Mouse (Mus musculus): ENCODE results near the gene Fntb.

Gene Fntb

DNA sequence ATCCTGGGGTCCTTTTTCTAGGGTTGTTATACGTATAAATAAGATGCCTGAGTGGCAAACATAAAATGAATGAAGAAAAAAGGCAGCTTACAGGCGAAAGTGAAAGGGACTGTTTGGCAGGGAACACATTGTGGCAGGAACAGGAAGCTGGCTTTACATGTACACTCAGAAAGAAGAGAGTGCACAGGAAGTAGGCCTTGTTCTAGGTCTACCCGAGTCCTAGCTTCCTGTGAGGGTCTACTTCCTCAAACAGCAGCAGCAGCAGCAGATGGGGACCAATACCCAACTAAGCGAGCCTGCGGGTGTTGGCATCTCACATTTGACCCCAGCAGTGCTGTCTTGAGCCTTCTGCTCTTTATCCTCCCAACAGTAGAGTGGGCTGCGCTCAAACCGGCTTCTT, 121.4 kb downstream of the Fntb start:
- peak; percentile 70 for DNase-seq (ENCODE audit: low read depth, low spot score)

DNA sequence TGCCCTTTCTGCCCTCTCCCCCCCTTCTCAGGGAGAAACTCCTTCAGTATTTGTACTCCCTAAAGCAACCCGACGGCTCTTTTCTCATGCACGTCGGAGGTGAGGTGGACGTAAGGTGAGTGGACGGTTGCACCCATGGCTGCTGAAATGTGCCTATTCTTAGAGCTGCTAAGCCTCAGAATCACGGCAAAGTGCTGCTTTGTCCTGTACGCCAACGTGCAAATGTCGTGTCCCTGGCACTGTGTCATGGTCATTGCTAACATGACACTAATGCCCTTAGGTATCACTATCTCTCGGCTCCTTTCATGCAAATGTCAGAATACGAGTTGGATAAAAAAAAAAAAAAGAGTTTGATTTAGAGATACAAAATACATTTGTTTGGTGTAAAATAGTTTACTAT, 122.6 kb downstream of the Fntb start:
- DNase-seq (ENCODE audit: low read depth, low spot score): no peak

DNA sequence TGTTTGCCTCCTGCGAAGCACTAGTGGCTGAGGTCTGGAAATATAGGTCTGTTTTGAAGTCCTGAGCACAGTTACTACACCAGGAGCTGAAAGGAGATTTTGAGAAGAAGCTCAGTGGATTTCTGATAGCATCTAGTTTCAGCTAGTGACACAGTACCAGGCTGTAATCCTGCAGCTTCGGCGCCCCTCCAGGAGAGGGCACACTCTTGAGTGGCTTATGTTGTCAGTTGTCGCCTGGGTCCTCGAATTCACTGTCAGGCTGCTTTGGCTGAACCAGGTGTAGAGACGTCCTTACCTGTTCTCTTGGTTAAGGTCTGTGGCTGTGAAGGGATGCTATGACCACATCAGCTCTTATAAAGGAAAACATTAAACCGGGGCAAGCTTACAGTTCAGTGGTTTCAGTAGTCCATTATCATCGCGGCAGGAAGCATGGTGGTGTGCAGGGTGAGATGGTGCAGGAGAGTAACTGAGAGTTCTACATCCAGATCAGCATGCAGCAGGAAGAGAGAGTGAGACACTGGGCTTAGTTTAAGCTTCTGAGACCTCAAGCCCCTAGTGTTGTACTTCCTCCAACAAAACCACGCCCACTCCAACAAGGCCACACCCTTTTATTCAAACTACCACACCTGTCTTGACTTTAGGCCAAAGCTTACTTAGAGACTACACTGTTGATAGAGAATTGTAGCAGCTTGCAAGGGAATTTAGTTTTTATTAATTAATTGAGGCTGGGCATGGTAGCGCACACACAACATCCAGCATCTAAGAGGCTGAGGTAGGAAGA, 124.2 kb downstream of the Fntb start:
- peak; percentile 60 for DNase-seq (ENCODE audit: low read depth, low spot score)

DNA sequence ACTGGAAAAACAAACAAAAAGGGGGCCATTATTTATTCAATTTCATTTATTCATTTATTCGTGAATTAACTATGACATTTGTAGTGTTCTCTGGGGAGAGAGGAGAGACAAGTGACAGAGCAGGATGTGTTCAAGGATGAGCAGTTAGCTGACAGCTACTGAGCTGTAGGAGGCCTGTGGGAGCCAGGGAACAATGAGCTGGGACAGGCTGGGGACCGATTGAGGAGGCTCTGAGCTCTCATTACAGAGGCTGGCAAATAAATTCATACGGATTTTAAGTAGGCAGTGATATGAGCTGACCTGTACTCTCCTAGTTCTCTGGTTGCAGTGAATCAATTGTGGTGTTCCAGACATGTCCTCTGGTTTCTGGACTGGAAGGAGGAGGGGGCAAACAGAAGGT, 125.8 kb downstream of the Fntb start:
- DNase-seq (ENCODE audit: low read depth, low spot score): no peak

DNA sequence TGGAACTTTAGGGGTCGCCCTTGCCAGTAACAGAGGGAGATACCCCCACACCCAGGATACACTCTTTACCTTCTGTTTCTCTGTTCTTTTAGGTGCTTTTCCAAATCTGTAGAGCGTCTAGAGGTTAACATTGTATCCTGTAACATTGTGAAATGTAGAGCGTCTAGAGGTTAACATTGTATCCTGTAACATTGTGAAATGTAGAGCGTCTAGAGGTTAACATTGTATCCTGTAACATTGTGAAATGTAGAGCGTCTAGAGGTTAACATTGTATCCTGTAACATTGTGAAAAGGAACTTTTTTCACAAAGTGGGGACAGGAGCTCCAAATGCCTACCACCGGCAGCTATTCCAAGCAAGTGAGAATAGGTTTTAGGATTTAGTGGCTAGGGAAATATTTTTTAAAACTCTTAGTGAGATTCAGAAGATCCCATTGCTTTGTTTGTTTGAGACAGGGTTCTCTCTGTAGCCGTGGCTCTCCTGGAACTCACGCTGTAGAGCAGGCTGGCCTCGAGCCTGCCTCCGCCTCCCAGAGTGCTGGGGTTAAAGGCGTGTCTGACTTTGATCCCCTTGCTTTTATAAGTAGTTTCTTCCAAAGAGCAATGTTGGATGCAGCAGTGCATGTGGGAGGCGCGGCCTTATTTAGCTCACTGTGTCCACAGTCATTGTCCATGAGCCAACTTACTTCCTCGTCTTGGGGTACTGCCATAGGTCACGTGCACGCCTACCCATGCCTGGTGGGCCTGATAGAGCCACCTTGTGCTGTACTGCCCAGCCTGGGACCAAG, 127.7 kb downstream of the Fntb start:
- no peak for DNase-seq (ENCODE audit: low read depth, low spot score)

DNA sequence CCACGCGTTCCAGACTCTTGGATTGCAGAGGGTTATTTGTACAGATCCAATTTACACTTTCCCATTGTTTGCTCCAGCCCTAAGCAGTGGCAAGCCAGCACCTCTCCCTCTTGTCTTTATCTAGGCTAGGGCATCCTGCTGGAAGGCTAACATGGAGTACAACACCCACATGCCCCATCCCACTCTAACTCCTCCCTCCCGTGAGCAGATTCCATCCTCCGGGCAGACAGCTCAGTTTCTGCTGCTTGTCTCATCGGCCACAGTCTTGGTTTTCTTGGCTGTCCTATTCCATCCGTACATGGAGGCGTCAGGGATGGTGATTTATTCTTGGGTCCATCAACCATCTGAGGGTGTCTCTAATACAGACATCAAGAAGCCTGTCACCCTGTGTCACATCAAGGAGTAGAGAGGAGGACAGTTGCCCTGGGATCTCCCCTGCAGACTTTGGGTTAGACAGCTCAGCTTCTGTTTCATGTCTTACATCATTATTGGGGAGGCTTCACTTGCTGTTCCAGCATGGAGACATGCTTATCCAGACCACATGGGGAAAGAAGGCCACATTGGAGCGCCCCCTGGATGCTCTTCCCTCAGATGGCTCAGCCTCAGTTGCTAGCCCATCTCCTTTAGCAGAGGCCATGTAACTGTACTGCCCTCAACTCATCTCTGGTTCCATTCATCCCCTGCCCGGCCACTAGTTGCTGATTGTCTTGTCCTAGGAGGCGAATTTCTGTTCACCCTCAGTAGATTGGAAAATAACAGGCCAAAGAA, 129.6 kb downstream of the Fntb start:
- no peak for DNase-seq (ENCODE audit: low read depth, low spot score)

DNA sequence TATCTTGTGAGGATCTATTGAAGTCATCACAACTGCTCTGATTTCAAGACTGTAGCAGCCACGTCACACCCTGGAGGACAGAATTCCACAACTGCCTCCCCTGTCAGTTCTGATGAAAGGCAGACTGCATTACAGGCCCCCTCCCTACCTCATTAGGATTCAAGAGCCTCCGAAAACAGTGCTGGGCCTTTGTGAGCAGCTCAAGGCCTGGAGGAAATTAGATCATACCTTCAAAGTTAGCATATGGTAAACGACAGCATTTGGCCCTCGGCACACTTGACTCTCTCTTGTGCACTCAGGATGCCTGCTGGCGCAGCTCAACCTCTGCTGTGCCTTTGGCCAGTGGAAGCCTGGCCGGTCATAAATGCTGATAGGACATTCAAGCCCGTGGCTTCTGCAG, 130.4 kb downstream of the Fntb start:
- no peak for DNase-seq (ENCODE audit: low read depth, low spot score)

DNA sequence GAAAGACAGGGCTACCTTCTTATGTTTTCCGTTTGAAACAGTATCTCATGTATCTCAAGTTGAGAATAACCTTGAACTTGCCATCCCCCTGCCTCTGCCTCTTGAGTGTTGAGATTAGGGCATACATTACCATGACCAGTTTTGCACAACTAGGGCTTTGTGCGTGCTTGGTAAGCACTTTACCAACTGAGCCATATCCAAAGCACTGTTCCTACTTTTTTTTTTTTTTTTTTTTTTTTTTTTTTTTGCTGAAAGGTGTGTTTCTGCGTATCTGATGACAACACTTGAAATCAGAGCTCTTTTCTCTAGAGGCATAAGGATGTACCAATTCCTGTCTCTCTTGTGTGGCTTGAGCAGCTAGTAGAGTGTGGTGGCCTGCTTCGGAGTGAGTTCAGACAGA, 131.2 kb downstream of the Fntb start:
- DNase-seq (ENCODE audit: low read depth, low spot score): no peak

DNA sequence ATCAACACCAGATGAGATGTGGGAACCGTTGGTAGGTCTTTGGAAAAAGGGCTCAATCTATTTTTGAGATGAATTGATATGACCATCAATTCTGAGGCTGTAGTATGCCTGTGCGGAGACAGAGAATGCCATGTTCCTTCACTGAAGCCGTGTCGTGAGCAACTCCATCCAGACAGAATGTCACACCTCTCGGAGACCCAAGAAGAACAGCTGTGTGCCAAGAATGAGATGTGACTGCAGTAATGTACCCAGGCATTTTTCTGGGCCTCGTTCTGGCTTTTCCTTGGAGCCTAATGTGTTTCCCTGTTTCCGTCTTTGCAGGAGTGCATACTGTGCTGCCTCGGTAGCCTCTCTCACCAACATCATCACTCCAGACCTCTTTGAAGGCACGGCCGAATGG, 131.6 kb downstream of the Fntb start:
- no peak for DNase-seq (ENCODE audit: low read depth, low spot score)

DNA sequence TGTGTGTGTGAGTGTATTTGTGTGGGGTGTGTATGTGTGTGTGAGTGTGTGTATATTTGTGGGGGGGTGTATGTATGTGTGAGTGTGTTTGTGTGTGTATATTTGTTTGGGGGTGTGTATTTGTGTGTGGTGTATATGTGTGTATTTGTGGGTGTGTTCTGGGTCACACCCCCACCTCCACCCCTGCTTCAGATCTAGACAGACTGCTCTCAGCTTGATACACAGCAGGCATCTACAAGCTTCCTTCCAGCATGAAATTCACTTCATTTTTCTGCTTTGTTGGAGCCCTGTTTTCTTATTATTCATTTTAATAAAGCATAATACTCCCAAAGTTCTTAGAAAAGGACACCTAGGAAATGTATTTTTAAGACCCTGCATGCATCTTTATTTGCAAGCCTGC, 132.8 kb downstream of the Fntb start:
- no peak for DNase-seq (ENCODE audit: low read depth, low spot score)

DNA sequence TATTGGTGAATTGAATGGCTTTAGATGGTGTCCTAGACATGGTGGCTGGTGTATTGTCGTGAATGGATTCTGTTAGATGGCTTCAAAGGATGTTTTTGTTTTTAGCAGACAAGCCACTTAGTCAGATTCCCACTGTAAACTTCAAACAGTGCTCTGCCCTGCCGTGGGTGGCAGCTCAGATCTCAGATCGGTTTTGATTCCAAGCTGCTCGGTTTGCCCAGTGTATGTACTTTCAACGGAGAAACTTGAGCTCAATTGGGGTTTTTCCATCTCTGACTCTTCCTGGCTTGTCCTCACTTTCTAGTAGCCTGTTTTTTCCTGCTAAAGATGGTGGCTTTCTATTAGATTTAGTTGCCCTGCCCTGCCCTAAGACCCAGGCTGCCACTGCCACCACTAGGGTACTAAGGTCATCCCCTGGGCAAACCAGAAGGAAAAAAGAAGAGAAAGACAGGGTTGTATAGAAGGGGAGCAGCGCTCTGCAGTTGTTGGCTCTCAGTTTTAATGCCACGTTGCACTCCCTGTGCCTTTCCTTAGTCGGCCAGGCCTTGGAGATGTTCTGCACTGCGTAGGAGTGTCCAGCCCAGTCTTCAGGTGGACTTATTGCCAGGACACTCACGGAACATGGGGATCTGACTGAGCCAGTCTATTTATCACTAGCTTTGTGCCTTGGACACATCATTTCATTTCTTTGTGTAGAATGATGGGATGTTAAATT, 134.0 kb downstream of the Fntb start:
- no peak for DNase-seq (ENCODE audit: low read depth, low spot score)

DNA sequence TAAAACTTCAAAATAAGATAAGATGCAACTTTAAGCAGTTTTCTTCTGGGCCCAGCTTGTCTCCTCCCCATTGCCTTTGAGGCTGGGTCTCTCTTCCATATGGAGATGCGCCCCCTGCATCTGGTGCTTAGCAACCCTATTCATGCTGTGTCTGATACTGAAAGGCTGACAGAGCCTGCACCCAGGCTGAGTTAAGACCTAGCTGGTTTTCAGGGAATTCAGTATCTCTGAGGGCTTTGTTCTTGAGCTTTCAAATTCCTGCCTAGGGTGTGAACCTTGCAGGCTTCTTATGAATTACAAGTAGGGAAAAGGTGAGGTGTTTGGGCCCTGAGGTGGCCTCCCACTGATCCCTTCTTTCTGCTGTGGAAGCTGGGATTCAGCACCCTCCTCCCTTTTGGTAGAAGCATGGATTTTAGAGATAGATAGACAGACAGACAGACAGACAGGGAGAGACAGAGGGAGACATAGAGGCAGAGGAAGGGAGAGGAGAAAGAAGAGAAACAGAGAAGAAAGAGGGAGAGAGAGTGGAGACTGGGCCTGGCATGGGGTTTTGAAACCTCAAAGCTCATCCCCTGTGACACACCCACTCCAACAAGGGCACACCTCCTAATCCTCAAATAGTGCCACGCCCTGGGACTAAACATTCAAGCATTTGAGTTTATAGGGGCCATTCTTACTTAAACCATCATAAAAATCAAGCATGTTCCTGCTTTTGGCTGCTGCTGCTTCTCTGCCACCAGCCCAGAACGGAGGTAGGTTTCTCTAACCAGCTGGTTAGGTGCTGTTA, 136.3 kb downstream of the Fntb start:
- DNase-seq (ENCODE audit: low read depth, low spot score): no peak

DNA sequence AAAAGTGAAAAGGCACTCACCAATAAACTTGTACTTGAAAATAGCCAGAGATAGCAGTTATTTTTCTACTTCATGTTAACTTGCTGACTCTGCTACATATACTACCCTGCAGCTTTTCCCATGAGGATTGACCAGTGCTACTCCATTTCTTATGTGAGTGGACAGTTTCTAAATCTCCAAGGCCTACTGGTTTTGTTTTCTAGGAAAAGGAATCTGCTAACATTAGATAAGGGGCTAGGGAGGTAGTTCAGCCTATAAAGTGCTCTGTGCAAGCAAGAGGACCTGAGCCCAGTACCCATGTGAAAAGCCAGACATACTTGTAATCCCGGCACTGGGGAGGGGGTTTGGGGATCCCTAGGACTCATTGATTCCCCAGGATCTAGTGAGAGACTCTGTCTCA, 140.9 kb downstream of the Fntb start:
- no peak for DNase-seq (ENCODE audit: low read depth, low spot score)

DNA sequence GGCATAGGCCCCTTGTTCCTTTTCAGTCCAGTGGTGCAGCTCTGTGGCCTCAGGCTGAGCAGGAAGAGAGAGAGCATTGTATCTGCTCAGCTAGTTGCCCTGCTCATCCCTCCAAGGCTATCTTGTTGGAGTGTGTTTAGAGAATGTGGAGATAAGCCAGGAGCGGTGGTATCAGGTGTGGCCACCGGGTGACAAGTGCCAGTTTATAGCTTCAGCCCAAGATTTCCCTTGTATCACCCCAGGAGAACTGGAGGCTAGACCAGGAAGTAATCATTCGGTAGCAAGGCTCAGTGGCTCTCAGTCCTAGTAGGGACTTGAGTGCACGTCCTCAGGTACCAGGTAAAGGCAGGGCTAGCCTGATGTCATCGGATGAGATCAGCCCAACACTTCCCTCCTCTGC, 143.8 kb downstream of the Fntb start:
- DNase-seq (ENCODE audit: low read depth, low spot score): no peak

DNA sequence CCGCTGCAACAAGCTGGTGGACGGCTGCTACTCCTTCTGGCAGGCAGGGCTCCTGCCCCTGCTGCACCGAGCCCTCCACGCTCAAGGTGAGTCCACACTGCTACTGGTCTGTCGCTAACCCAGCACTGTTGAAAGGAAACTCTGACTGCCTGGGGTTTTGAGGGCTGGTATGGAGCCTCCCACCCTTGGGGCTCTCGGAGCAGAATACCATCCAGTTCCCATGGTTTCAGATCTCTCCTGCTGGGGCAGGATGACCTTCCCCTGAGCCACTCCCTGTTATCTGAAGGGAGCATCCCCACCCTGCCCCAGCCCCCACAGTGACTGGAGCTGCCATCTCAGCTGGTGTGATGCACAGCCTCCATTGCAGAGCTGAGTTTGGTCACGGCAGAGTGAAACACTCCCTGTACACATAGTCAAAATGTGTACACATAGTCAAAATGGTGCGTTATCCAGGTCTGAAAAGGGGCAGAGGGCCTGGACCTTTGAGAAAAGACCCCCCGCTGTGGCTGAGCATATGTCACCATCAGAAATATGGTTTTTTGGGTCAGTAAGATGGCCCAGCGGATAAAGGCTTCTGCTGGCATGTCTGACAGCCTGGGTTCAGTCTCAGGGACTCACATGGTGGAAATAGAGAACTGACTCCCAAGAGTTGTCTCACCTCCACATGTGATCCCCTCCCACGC, 145.0 kb downstream of the Fntb start:
- DNase-seq (ENCODE audit: low read depth, low spot score): no peak

DNA sequence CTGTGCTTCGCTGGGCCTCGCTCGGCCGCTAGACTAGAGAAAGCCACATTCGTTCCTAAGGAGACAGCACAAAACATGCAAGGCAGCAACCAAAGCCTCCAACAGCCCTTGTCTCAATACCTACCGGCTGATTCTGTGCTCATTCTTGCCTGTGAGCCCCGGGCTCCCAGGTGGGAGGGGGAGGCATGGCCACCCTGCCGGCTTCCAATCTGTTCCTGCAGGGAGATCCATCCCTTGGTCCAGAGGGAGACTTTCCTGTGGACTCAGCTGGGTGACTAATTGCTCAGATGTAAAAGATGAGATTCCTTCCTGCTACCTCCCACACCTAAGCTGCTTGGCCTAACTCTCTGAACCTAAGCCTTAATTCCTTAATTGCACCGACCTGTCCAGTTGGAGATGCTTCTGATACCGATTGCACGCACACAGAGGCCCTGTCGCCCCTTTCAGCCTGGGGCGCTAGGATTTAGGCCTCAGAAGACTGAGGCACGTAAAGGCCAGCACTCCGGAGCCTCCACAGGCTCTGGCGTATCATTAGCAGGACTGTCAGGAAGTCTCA, 145.9 kb downstream of the Fntb start:
- no peak for DNase-seq (ENCODE audit: low read depth, low spot score)

DNA sequence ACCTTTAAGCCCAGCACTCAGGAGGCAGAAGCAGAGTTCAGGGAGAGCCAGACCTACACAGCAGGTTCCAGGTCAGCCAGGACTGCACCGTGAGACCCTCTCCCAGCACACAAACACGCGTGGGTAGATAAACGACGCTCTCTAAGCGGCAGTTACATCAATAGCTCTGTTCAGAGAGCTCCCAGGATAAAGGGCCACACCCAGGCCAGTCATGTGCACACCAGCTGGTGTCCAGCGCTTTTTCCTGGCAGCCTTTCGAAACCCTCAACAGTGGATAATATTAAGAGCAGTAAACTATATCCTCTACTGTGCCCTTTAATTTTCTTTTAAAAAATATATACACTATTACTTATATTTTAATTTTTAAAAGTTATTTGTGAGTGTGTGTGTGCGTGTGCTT, 146.8 kb downstream of the Fntb start:
- DNase-seq (ENCODE audit: low read depth, low spot score): no peak

DNA sequence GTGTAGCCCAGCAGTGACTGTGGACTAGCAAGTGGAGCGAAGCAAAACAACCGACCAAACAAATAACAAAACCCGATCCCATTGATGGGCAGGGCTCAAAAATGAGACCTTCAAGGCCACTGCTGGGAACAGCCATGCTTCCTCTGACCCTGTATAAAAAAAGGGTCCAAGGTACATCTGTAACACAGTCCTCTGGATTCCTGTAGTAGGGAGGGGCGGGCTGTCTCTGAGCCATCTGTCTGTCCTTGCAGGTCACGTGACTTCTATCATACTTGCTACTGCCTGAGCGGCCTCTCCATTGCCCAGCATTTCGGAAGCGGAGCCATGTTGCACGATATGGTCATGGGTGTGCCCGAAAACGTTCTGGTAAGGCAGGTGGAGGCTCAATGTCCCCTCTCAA, 150.8 kb downstream of the Fntb start:
- no peak for DNase-seq (ENCODE audit: low read depth, low spot score)

DNA sequence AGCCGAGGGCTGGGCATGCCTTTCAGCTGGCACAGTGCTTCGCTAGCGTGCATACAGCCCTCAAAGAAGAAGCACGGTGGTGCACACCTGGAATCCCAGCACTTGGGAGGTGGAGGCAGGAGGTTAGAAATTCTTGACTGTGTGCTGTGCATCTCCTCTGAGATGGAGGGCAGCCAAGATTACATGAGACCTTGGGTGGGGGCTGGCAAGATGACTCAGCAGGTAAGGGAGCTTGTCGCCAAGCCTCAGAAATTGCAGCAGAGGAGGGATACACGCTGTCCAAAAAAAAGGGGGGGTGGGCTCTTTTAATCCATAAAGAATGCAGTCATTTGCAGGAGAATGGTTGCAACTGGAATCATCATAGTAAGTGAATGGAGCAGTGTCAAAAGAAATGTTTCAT, 152.7 kb downstream of the Fntb start:
- no peak for DNase-seq (ENCODE audit: low read depth, low spot score)

DNA sequence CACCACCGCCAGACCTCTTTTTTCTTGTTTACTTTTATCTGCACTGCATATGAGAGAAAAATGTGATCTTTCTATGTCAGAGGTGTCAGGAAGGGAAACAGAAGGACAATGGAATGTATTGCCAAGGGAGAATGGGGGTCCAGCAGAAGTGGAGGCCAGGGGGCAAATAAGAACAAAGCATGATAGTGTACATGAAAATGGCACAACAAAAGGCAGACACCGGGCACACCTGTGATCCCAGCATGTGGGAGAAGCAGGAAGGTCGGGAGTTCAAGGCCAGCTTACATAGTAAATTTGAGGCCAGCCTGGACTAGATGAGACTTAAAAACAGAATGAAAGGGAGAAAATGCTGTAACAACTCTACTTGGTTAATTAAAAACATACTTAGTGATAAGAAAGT, 153.5 kb downstream of the Fntb start:
- DNase-seq (ENCODE audit: low read depth, low spot score): no peak

Data from A20 (cell line).